Comparison of ENCODE assay signal across 10 mouse cellular contexts in genomic region chr9:63141641-63142334, GRCm38 (mm10). TPM values are rescaled to one million over a fixed set of nuclear protein-coding genes. Genes with fewer than 3 reads are reported as not detected.
DNase-seq lines count a peak whose midpoint lies in the region; ATAC-seq and TF ChIP-seq lines count a peak whose summit lies in the region.
"Had no signal": no experiment of that assay in that cellular context is flagged by ENCODE, and none has a peak within 500 bp of the region (broad histone marks: within the 10 kb centered on the region; RNA-seq: fewer than 3 reads in every experiment).

No protein-coding gene starts in this region.

- H3K27me3 ChIP-seq in lung, embryonic 14.5 days (ENCODE audit: insufficient read depth, low read length), result peaks cover 99% of the 10 kb centered on the region
- peaks cover 100% of the 10 kb centered on the region for H3K27me3 ChIP-seq in heart, postnatal 0 days (ENCODE audit: control insufficient read depth, insufficient read depth, low read length)

- H3K36me3 ChIP-seq in lung, embryonic 14.5 days (ENCODE audit: insufficient read depth), result no peaks in the 10 kb centered on the region
- H3K36me3 ChIP-seq in heart, postnatal 0 days (replicated peaks; ENCODE audit: control insufficient read depth, insufficient read depth, low read length), result no peaks in the 10 kb centered on the region
- H3K36me3 ChIP-seq: liver, embryonic 13.5 days had no signal

- peak overlapping the region; percentile 15; the same call in 1 of the 2 replicates for H3K4me3 ChIP-seq in lung, embryonic 14.5 days (ENCODE audit: low read depth, low read length)
- peak overlapping the region; percentile 33 for H3K4me3 ChIP-seq in heart, postnatal 0 days (ENCODE audit: low read depth, low read length)
- H3K4me3 ChIP-seq: liver, embryonic 13.5 days had no signal

- no peaks in the 10 kb centered on the region for H3K4me1 ChIP-seq in lung, embryonic 14.5 days (ENCODE audit: insufficient read depth)
- H3K4me1 ChIP-seq in heart, postnatal 0 days (ENCODE audit: control insufficient read depth, insufficient read depth), result peaks cover 9% of the 10 kb centered on the region

- TF ChIP-seq CTCF in lung, embryonic 14.5 days (IDR thresholded peaks at IDR 0.05; ENCODE audit: low read depth), result no peak
- TF ChIP-seq CTCF in heart, postnatal 0 days (IDR thresholded peaks at IDR 0.05; ENCODE audit: low read depth), result no peak

- H3K9ac ChIP-seq in lung, embryonic 14.5 days, result no peak overlapping the region
- H3K9ac ChIP-seq in heart, postnatal 0 days (replicated peaks; ENCODE audit: low read depth, low read length), result no peak overlapping the region
- H3K9ac ChIP-seq: liver, embryonic 13.5 days had no signal

- WGBS in lung, embryonic 14.5 days, result 1% methylated on average over 24 of the region's 24 CpGs
- WGBS in heart, postnatal 0 days, result under 1% methylated on average over 24 of the region's 24 CpGs

- TF ChIP-seq EP300 in heart, postnatal 0 days (IDR thresholded peaks at IDR 0.05; ENCODE audit: low read depth), result no peak

- no peak overlapping the region for H3K27ac ChIP-seq in lung, embryonic 14.5 days (ENCODE audit: low read depth)
- H3K27ac ChIP-seq in heart, postnatal 0 days (ENCODE audit: low read depth), result no peak overlapping the region
- H3K27ac ChIP-seq: liver, embryonic 13.5 days had no signal

- no peaks in the 10 kb centered on the region for H3K9me3 ChIP-seq in lung, embryonic 14.5 days (ENCODE audit: low read depth, low read length)
- no peaks in the 10 kb centered on the region for H3K9me3 ChIP-seq in heart, postnatal 0 days (replicated peaks; ENCODE audit: control insufficient read depth, low read length)
- H3K9me3 ChIP-seq: liver, embryonic 13.5 days had no signal

- DNase-seq in cerebellum, adult 11-12 months, result peak; percentile 17
- DNase-seq in cerebellum, adult 9-10 months, result no peak
- DNase-seq in lung, embryonic 14.5 days, result no peak
- no peak for DNase-seq in lung, postnatal 36 days
- no peak for DNase-seq in heart, postnatal 0 days (ENCODE audit: low spot score)
- DNase-seq in naive thymus-derived CD4-positive, alpha-beta T cell, adult 2 months (ENCODE audit: low read depth), result peak; percentile 32
- DNase-seq in layer of hippocampus, adult 9-10 months (ENCODE audit: low spot score), result no peak
- DNase-seq: kidney, postnatal 14 days; liver, embryonic 13.5 days had no signal

- H3K4me2 ChIP-seq in lung, embryonic 14.5 days, result no peak overlapping the region
- H3K4me2 ChIP-seq in heart, postnatal 0 days (ENCODE audit: low read depth, low read length), result peak overlapping the region; percentile 40
- H3K4me2 ChIP-seq: liver, embryonic 13.5 days had no signal

- no peak for ATAC-seq in lung, embryonic 14.5 days (ENCODE audit: insufficient read depth)
- ATAC-seq in heart, postnatal 0 days (ENCODE audit: insufficient read depth, low read depth), result no peak
- no peak for ATAC-seq in CD4-positive, CD25-positive, alpha-beta regulatory T cell, adult 4 months

RNA-seq across cellular contexts. Expression of gene Skor1, which starts 7.0 kb away (rescaled TPM):
- not detected in 2 replicates for polyA plus RNA-seq in lung, embryonic 14.5 days (2014; fragmentation: Nextera tagmentation; extraction: Ambion mirVana)
- not detected in 2 replicates for total RNA-seq in heart, postnatal 0 days (2014; rRNA removed; ENCODE audit: low replicate concordance)
- polyA plus RNA-seq in heart, postnatal 0 days (2015; fragmentation: Nextera tagmentation; extraction: Ambion mirVana), result not detected in 2 replicates
- not detected for polyA plus RNA-seq in CD4-positive, CD25-positive, alpha-beta regulatory T cell, adult 4 months (2017; shearing (Covaris generic))
- polyA plus RNA-seq: liver, embryonic 13.5 days had no signal

Comparison
In these comparisons a context has a peak if more than half of its experiments do, and no peak if none do; other contexts are left out.
1. DNase-seq: peak in cerebellum, adult 11-12 months (single experiment) and naive thymus-derived CD4-positive, alpha-beta T cell, adult 2 months (single experiment); none in cerebellum, adult 9-10 months (single experiment), lung, embryonic 14.5 days (single experiment), lung, postnatal 36 days (single experiment), heart, postnatal 0 days (single experiment) and layer of hippocampus, adult 9-10 months (single experiment).